Mouse (Mus musculus): ENCODE results near the gene Osbpl11.
A peak's percentile ranks its signal among the peaks of the same experiment; 100 is the strongest.
"Not testable (repeated sequence)": the region's sequence is repeated elsewhere in the genome, so short reads cannot be mapped to it uniquely, and the experiment has no call there.

The Osbpl11 gene

DNA sequence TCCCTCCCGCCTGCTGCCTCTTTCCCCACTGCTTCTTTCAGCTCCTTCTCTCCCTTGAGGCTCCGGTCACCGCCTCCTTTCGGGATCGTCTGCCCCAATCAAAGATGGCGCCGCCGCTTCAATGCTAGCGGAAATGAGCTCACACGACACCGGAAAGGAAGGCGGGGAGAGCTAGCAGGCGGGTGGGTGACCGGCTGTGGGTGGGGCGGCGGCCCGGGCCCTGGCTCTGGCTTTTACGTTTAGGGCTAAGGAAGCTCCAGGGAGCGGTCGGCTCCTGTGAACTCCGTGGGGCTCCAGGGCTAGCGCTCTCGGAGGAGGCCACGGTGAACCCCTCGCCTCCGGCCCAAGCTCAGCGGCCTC is at the start of gene Osbpl11:
Gene Osbpl11, plus strand, starts transcription at position 171 of the 360 bp plus-strand sequence.
- DNase-seq (ENCODE audit: low read depth) = peak; percentile 94

DNA sequence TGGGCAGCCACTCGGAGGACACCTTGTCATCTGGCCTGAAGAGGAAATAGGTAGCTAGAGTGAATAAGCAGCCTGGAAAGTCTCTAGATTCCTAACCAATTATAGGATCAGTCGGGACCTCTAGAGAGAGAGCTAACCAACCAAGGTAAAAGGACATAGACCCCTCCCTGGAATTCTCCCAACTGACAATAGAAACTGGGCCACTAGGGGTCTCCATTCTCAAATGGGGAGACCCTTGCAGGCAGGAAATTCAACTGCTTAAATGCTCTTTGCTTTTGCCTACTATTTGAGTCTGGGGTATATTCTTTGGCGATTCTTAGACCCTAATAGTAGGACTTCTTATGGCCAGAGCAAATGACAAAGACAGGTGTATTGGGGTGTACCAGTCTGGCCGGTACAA is 49.7 kb upstream of the Osbpl11 start:
- no peak for DNase-seq (ENCODE audit: low read depth)

GRCm38 (mm10) chr16:33139061-33139460 is 45.8 kb upstream of the Osbpl11 start:
- DNase-seq (ENCODE audit: low read depth) = not testable (repeated sequence)

- no peak for DNase-seq (ENCODE audit: low read depth)
Measured at GRCm38 (mm10) chr16:33141758-33142280, 43.1 kb upstream of the Osbpl11 start.

GRCm38 (mm10) chr16:33143452-33143851 is 41.4 kb upstream of the Osbpl11 start:
- no peak for DNase-seq (ENCODE audit: low read depth)

DNA sequence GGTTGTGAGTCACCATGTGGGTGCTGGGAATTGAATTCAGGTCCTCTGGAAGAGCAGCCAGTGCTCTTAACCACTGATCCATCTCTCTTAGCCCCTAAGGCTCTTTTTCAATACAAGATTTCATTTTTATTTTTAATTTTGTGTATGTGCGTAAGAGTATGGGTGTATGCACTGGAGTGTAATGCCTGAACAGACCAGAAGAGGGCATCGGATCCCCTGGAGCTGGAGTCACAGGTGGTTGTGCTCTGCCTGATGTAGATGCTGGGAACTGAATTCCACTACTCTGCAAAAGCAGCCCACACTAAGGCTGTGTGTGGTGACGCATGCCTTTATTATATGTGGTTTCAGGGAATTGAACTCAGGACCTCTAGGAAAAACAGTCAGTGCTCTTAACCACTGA is 38.7 kb upstream of the Osbpl11 start:
- DNase-seq (ENCODE audit: low read depth) = no peak

DNA sequence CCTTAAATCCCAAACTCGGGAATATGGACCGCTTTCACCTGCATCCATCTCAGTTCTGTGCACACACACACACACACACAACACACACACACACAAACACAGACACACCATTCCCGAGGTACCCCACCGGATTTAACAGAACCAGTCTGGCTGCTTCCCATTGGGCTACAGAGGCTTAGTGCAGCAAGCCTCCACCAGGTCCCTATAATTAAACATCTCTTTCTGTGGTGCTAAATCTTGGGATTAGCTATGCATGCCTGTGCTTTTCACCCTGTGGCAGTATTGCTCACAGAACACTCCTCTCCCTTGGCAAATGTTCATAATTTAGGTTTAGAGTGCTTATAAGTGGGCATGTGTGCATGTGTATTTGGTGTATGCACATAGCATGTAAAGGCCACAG is 36.7 kb upstream of the Osbpl11 start:
- DNase-seq (ENCODE audit: low read depth) = no peak

DNA sequence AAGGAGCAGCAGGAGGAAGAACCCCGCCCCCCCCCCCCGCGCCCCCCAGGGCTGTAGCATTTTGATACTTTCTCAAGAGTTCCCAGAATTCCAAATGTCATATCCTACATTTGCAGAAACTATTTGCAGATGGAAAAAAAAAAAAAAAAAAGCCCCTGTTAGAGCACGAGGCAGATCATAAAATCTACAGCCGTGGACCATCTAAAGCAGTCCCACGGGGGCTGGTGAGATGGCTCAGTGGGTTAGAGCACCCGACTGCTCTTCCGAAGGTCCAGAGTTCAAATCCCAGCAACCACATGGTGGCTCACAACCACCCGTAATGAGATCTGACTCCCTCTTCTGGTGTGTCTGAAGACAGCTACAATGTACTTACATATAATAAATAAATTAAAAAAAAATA is 34.0 kb upstream of the Osbpl11 start:
- DNase-seq (ENCODE audit: low read depth) = not testable (repeated sequence)

DNA sequence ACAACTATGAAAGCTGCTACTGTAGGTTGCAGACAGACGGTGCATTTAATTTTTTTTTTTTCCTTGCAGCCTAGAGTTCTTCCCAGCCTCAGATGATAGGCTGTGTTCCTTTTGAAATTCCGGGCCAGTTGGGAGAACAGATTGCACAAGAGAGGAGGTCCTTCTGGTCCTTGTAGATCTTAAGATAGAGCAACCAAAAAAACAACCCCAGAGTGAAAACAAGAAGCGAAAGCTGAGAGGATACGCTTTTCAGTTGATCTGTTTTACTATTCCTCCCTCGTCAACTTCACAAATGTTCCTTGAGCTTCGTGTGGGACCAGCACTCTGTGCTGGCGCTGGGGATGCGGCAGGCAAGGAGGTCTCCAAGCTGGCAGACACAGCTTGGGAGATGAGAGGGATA is 33.3 kb upstream of the Osbpl11 start:
- no peak for DNase-seq (ENCODE audit: low read depth)

GRCm38 (mm10) chr16:33154992-33155391 is 29.9 kb upstream of the Osbpl11 start:
- DNase-seq (ENCODE audit: low read depth) = peak; percentile 77

GRCm38 (mm10) chr16:33158006-33158405 is 26.9 kb upstream of the Osbpl11 start:
- no peak for DNase-seq (ENCODE audit: low read depth)

DNA sequence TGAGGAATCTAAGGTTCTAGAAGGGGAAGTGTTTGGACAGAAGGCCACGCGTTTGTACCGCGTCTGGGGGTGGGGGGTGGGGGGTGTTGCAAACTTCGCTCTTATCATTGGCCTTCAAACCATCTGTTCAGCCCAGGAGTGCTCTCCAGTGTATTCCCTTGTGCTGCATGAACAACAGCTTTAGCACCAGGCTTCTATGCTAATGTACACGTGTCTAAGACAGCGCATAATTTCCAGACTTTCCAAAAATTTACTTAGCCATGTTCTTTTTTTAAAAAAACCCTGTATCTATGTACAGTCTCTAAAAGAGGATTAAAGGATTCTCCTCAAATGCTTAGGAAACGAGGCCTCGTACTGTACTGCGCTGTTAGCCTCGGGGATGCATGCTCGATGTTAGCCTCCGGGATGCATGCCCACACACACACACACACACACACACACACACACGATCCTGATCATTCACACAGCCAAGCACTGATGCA is 26.2 kb upstream of the Osbpl11 start:
- DNase-seq (ENCODE audit: low read depth) = no peak

GRCm38 (mm10) chr16:33159363-33159762 is 25.5 kb upstream of the Osbpl11 start:
- DNase-seq (ENCODE audit: low read depth) = no peak

- DNase-seq (ENCODE audit: low read depth) = no peak
Measured at GRCm38 (mm10) chr16:33163330-33164090, 21.4 kb upstream of the Osbpl11 start.

- peak; percentile 75 for DNase-seq (ENCODE audit: low read depth)
Measured at GRCm38 (mm10) chr16:33166284-33166683, 18.6 kb upstream of the Osbpl11 start.

DNA sequence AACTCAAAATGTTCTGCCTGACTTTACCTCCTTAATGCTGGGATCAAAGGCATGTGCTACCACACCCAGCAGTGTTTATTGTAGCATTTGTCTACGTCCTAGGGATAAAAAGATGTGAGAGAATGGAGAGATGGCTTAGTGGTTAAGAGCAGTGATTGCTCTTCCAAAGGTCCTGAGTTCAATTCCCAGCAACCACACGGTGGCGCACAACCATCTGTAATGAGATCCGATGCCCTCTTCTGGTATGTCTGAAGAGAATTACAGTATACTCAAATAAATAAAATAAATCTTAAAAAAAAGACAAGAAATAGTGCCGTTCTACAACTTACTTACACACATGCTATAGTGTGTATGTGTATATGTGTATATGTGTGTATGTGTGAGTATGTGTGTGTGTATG is 17.3 kb upstream of the Osbpl11 start:
- DNase-seq (ENCODE audit: low read depth) = no peak

- DNase-seq (ENCODE audit: low read depth) = no peak
Measured at GRCm38 (mm10) chr16:33169471-33170034, 15.3 kb upstream of the Osbpl11 start.

DNA sequence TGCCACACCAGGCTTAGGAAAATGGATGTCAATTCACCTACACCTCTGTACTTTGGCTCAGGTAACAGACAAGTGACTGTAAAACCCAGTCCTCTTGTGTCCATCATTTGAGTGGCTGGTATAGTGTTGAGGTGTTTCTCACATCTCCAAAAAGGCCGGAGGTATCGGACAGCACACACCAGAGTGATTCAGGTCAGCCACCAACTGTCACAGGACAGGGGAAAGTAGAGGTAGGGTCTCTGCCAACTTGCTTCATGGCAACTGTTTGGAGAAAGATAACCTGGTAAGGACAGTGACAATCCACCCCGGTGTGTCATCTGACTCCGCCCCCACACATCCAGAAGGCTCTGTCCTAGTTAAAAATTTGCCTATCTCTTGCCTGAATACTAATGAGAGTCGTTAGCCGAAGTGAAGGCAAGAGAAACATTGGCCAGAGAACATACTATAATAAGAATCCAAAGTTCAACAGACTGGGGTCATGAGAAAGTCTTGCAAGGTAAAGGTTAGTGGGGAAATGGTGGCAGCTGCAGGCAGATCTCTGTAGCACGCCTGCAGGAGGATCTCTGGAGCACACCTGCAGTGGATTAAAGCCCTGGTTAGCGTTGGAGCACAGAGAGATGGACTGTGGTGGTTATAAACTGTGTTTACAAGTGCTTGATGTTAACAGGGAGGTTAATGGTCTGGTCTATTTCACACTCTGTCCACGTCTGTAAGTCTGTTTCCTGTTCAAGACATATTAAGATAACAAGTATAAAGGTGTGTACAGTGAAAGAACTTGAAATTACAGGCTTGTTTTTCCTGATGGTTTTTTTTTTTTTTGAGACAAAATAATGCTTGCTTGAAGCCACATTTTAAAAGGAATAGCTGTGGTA is 13.9 kb upstream of the Osbpl11 start:
- DNase-seq (ENCODE audit: low read depth) = no peak

- DNase-seq (ENCODE audit: low read depth) = no peak
Measured at GRCm38 (mm10) chr16:33171800-33172199, 13.1 kb upstream of the Osbpl11 start.

GRCm38 (mm10) chr16:33173151-33173550 is 11.7 kb upstream of the Osbpl11 start:
- no peak for DNase-seq (ENCODE audit: low read depth)

- DNase-seq (ENCODE audit: low read depth) = no peak
Measured at GRCm38 (mm10) chr16:33174695-33175094, 10.2 kb upstream of the Osbpl11 start.

- DNase-seq (ENCODE audit: low read depth) = not testable (repeated sequence)
Measured at GRCm38 (mm10) chr16:33176831-33177230, 8.0 kb upstream of the Osbpl11 start.
